Mouse (Mus musculus): ENCODE results near the gene Olah.

DNA sequence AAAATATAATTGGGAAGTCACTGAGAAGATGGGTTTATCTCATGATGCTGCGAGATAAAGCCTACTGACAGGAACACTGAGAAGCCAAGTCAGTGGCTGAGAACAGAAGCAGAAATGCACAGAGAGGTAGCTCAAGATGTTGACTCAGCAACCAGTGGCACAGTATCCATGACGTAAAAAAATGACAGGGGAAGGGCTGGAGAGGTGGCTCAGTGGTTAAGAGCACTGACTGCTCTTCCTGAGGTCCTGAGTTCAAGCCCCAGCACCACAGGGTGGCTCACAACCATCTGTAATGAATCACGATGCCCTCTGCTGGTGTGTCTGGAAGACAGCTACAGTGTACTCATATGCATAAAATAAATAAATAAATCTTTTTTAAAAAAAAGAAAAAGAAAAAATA is 35.9 kb downstream of the Olah start:
- TF ChIP-seq CTCF (IDR thresholded peaks at IDR 0.05; ENCODE audit: borderline replicate concordance, insufficient read depth, low read length) (no peak), POLR2A (IDR thresholded peaks at IDR 0.05; ENCODE audit: low read depth, low read length) (no peak)
